Mouse (Mus musculus): ENCODE data around the gene Olfr123. TPM values are rescaled to one million over a fixed set of nuclear protein-coding genes. Genes with fewer than 3 reads are reported as not detected.

Olfr123 gene
- not detected for polyA plus RNA-seq (2017; shearing (Covaris generic))

GRCm38 (mm10) chr17:37793229-37793628, at the start of gene Olfr123:
Gene Olfr123, plus strand, starts transcription at chr17:37793529.

DNA sequence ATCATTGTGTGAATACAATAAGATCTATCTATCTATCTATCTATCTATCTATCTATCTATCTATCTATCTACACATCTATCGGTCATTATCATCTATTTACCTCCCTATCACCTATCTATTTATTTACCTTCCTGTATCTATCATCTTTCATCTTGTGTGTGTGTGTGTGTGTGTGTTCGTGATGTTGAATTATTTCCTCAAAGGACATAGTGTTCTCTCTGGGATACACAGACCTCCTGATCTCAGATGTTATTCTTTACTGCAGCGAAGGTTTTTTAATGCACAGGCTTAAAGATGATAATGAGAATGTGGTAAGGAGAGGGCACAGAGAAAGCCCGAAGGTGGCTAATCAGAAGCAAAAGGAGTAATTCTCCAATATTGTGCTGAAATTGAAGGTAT, 25.0 kb upstream of the Olfr123 start, which contains the start of gene Olfr122:
Gene Olfr122, plus strand, starts transcription at position 301 of the 400 bp plus-strand sequence.

GRCm38 (mm10) chr17:37799588-37799987, 6.3 kb downstream of the Olfr123 start, which contains the start of gene Olfr124:
Gene Olfr124, plus strand, starts transcription at chr17:37799888.

GRCm38 (mm10) chr17:37832649-37833048, 39.3 kb downstream of the Olfr123 start, which contains the start of gene Olfr125:
Gene Olfr125, plus strand, starts transcription at chr17:37832949.

GRCm38 (mm10) chr17:37847183-37847582, 53.9 kb downstream of the Olfr123 start, which contains the start of gene Olfr126:
Gene Olfr126, plus strand, starts transcription at chr17:37847483.

Other genes with a start within 250 kb of the Olfr123 start
- not detected for gene Olfr112, start 224.1 kb upstream of the Olfr123 start, polyA plus RNA-seq (2017; shearing (Covaris generic))
- not detected for gene Olfr113, start 215.9 kb upstream of the Olfr123 start, polyA plus RNA-seq (2017; shearing (Covaris generic))
- gene Olfr114, start 200.8 kb upstream of the Olfr123 start, polyA plus RNA-seq (2017; shearing (Covaris generic)) = not detected
- not detected for gene Olfr115, start 166.4 kb upstream of the Olfr123 start, polyA plus RNA-seq (2017; shearing (Covaris generic))
- gene Olfr116, start 166.3 kb upstream of the Olfr123 start, polyA plus RNA-seq (2017; shearing (Covaris generic)) = not detected
- gene Olfr117, start 129.7 kb upstream of the Olfr123 start, polyA plus RNA-seq (2017; shearing (Covaris generic)) = not detected
- gene Olfr118, start 126.5 kb upstream of the Olfr123 start, polyA plus RNA-seq (2017; shearing (Covaris generic)) = not detected
- gene Olfr119, start 97.0 kb upstream of the Olfr123 start, polyA plus RNA-seq (2017; shearing (Covaris generic)) = not detected
- gene Olfr120, start 71.7 kb upstream of the Olfr123 start, polyA plus RNA-seq (2017; shearing (Covaris generic)) = not detected
- not detected for gene Olfr121, start 44.7 kb upstream of the Olfr123 start, polyA plus RNA-seq (2017; shearing (Covaris generic))
- not detected for gene Olfr122, start 24.9 kb upstream of the Olfr123 start, polyA plus RNA-seq (2017; shearing (Covaris generic))
- not detected for gene Olfr124, start 6.4 kb downstream of the Olfr123 start, polyA plus RNA-seq (2017; shearing (Covaris generic))
- not detected for gene Olfr125, start 39.4 kb downstream of the Olfr123 start, polyA plus RNA-seq (2017; shearing (Covaris generic))
- gene Olfr126, start 54.0 kb downstream of the Olfr123 start, polyA plus RNA-seq (2017; shearing (Covaris generic)) = not detected
- not detected for gene Olfr127, start 106.9 kb downstream of the Olfr123 start, polyA plus RNA-seq (2017; shearing (Covaris generic))
- gene Olfr128, start 127.0 kb downstream of the Olfr123 start, polyA plus RNA-seq (2017; shearing (Covaris generic)) = not detected
- not detected for gene Olfr761, start 159.6 kb downstream of the Olfr123 start, polyA plus RNA-seq (2017; shearing (Covaris generic))